Mouse (Mus musculus): Measurements from ENCODE around the gene Dlst. TPM values are rescaled to one million over a fixed set of nuclear protein-coding genes. Genes with fewer than 3 reads are reported as not detected.

Dlst gene
- polyA plus RNA-seq, 1 experiment from 2014 or later = 123 TPM

GRCm38 (mm10) chr12:85101521-85102106 lies 9.0 kb upstream of the Dlst start:
- no peak for DNase-seq (ENCODE audit: low spot score)
- Histone ChIP-seq H3K4me1 (peaks cover 12% of the 10 kb centered on the region), H3K4me3 (no peak overlapping the region), H3K27ac (no peak overlapping the region), H3K36me3 (no peaks in the 10 kb centered on the region), H3K27me3 (ENCODE audit: low read depth, poor library complexity, severe bottlenecking) (no peaks in the 10 kb centered on the region), H3K9me3 (replicated peaks) (no peaks in the 10 kb centered on the region)
- 84% methylated on average over 5 of the region's 5 CpGs for WGBS

GRCm38 (mm10) chr12:85103096-85103495 lies 7.5 kb upstream of the Dlst start:
- WGBS = 79% methylated on average over 8 of the region's 8 CpGs
- Histone ChIP-seq H3K36me3 (no peaks in the 10 kb centered on the region), H3K27me3 (ENCODE audit: low read depth, poor library complexity, severe bottlenecking) (no peaks in the 10 kb centered on the region), H3K4me1 (peaks cover 13% of the 10 kb centered on the region), H3K9me3 (replicated peaks) (no peaks in the 10 kb centered on the region), H3K27ac (no peak overlapping the region), H3K4me3 (no peak overlapping the region)
- no peak for DNase-seq (ENCODE audit: low spot score)

GRCm38 (mm10) chr12:85104789-85105188 lies 5.8 kb upstream of the Dlst start:
- DNase-seq (ENCODE audit: low spot score) = no peak
- Histone ChIP-seq H3K27ac (no peak overlapping the region), H3K36me3 (no peaks in the 10 kb centered on the region), H3K4me3 (no peak overlapping the region), H3K4me1 (peaks cover 20% of the 10 kb centered on the region), H3K9me3 (replicated peaks) (no peaks in the 10 kb centered on the region), H3K27me3 (ENCODE audit: low read depth, poor library complexity, severe bottlenecking) (0 out of 2 replicates have a peak, but pooled peaks cover 8% of the 10 kb centered on the region)
- 90% methylated on average over 8 of the region's 8 CpGs for WGBS

GRCm38 (mm10) chr12:85106292-85106691 lies 4.3 kb upstream of the Dlst start:
- Histone ChIP-seq H3K27ac (no peak overlapping the region), H3K9me3 (replicated peaks) (no peaks in the 10 kb centered on the region), H3K4me1 (peaks cover 23% of the 10 kb centered on the region), H3K27me3 (ENCODE audit: low read depth, poor library complexity, severe bottlenecking) (0 out of 2 replicates have a peak, but pooled peaks cover 8% of the 10 kb centered on the region), H3K4me3 (peak overlapping the region; percentile 37), H3K36me3 (no peaks in the 10 kb centered on the region)
- 0% methylated on average over 8 of the region's 8 CpGs for WGBS
- peak; percentile 46 for DNase-seq (ENCODE audit: low spot score)

- no peak overlapping the region for H3K4me3 ChIP-seq
- WGBS = 67% methylated on average over 3 of the region's 3 CpGs
- no peaks in the 10 kb centered on the region for H3K9me3 ChIP-seq (replicated peaks)
- H3K4me1 ChIP-seq = peaks cover 35% of the 10 kb centered on the region
- no peak for DNase-seq (ENCODE audit: low spot score)
- peaks cover 10% of the 10 kb centered on the region for H3K36me3 ChIP-seq
- H3K27me3 ChIP-seq (ENCODE audit: low read depth, poor library complexity, severe bottlenecking) = 0 out of 2 replicates have a peak, but pooled peaks cover 8% of the 10 kb centered on the region
- H3K27ac ChIP-seq = no peak overlapping the region
Observed at GRCm38 (mm10) chr12:85108643-85109042, 2.0 kb upstream of the Dlst start.

- H3K4me3 ChIP-seq = peak overlapping the region; percentile 94
- 0 out of 2 replicates have a peak, but pooled peaks cover 8% of the 10 kb centered on the region for H3K27me3 ChIP-seq (ENCODE audit: low read depth, poor library complexity, severe bottlenecking)
- no peak for DNase-seq (ENCODE audit: low spot score)
- no peak overlapping the region for H3K27ac ChIP-seq
- WGBS = 43% methylated on average over 4 of the region's 4 CpGs
- peaks cover 35% of the 10 kb centered on the region for H3K4me1 ChIP-seq
- peaks cover 13% of the 10 kb centered on the region for H3K36me3 ChIP-seq
- H3K9me3 ChIP-seq (replicated peaks) = no peaks in the 10 kb centered on the region
Observed at GRCm38 (mm10) chr12:85109426-85109825, 1.2 kb upstream of the Dlst start.

- Histone ChIP-seq H3K9me3 (replicated peaks) (no peaks in the 10 kb centered on the region), H3K27me3 (ENCODE audit: low read depth, poor library complexity, severe bottlenecking) (0 out of 2 replicates have a peak, but pooled peaks cover 8% of the 10 kb centered on the region), H3K27ac (peak overlapping the region; percentile 95), H3K4me3 (peak overlapping the region; percentile 94), H3K4me1 (peaks cover 35% of the 10 kb centered on the region), H3K36me3 (peaks cover 20% of the 10 kb centered on the region)
- DNase-seq (ENCODE audit: low spot score) = no peak
- 17% methylated on average over 18 of the region's 18 CpGs for WGBS
Observed at GRCm38 (mm10) chr12:85110011-85110697, 479 bp upstream of the Dlst start.

GRCm38 (mm10) chr12:85112550-85113251 lies 2.1 kb downstream of the Dlst start:
- Histone ChIP-seq H3K9me3 (replicated peaks) (no peaks in the 10 kb centered on the region), H3K4me3 (0 out of 2 replicates have a peak overlapping the region, but pooled peaks have one; percentile 94), H3K27ac (no peak overlapping the region), H3K27me3 (ENCODE audit: low read depth, poor library complexity, severe bottlenecking) (0 out of 2 replicates have a peak, but pooled peaks cover 8% of the 10 kb centered on the region), H3K36me3 (peaks cover 38% of the 10 kb centered on the region), H3K4me1 (peaks cover 25% of the 10 kb centered on the region)
- no peak for DNase-seq (ENCODE audit: low spot score)
- 91% methylated on average over 7 of the region's 7 CpGs for WGBS

GRCm38 (mm10) chr12:85113337-85113736 lies 2.7 kb downstream of the Dlst start:
- no peak overlapping the region for H3K27ac ChIP-seq

GRCm38 (mm10) chr12:85113917-85114316 lies 3.3 kb downstream of the Dlst start:
- peaks cover 25% of the 10 kb centered on the region for H3K4me1 ChIP-seq
- DNase-seq (ENCODE audit: low spot score) = no peak
- no peaks in the 10 kb centered on the region for H3K9me3 ChIP-seq (replicated peaks)
- H3K27ac ChIP-seq = no peak overlapping the region
- peaks cover 51% of the 10 kb centered on the region for H3K36me3 ChIP-seq
- 100% methylated on average over 3 of the region's 3 CpGs for WGBS
- no peak overlapping the region for H3K4me3 ChIP-seq
- H3K27me3 ChIP-seq (ENCODE audit: low read depth, poor library complexity, severe bottlenecking) = 0 out of 2 replicates have a peak, but pooled peaks cover 6% of the 10 kb centered on the region

More at GRCm38 (mm10) chr12:85113337-85113736, 2.7 kb downstream of the Dlst start:
- Histone ChIP-seq H3K4me3 (no peak overlapping the region), H3K27me3 (ENCODE audit: low read depth, poor library complexity, severe bottlenecking) (0 out of 2 replicates have a peak, but pooled peaks cover 8% of the 10 kb centered on the region), H3K36me3 (peaks cover 45% of the 10 kb centered on the region), H3K4me1 (peaks cover 25% of the 10 kb centered on the region), H3K9me3 (replicated peaks) (no peaks in the 10 kb centered on the region)
- DNase-seq (ENCODE audit: low spot score) = no peak
- 95% methylated on average over 3 of the region's 3 CpGs for WGBS

- H3K9me3 ChIP-seq (replicated peaks) = no peaks in the 10 kb centered on the region
- WGBS = 81% methylated on average over 7 of the region's 7 CpGs
Observed at GRCm38 (mm10) chr12:85115678-85116077, 5.0 kb downstream of the Dlst start.

GRCm38 (mm10) chr12:85121806-85122459 lies 11.3 kb downstream of the Dlst start:
- H3K4me1 ChIP-seq = no peaks in the 10 kb centered on the region
- no peaks in the 10 kb centered on the region for H3K9me3 ChIP-seq (replicated peaks)
- no peak overlapping the region for H3K27ac ChIP-seq
- H3K4me3 ChIP-seq = no peak overlapping the region
- WGBS = 94% methylated on average over 9 of the region's 9 CpGs
- H3K27me3 ChIP-seq (ENCODE audit: low read depth, poor library complexity, severe bottlenecking) = no peaks in the 10 kb centered on the region
- DNase-seq (ENCODE audit: low spot score) = no peak
- peaks cover 99% of the 10 kb centered on the region for H3K36me3 ChIP-seq

More at GRCm38 (mm10) chr12:85115678-85116077, 5.0 kb downstream of the Dlst start:
- Histone ChIP-seq H3K4me1 (peaks cover 15% of the 10 kb centered on the region), H3K36me3 (peaks cover 68% of the 10 kb centered on the region), H3K4me3 (no peak overlapping the region), H3K27ac (no peak overlapping the region), H3K27me3 (ENCODE audit: low read depth, poor library complexity, severe bottlenecking) (no peaks in the 10 kb centered on the region)
- no peak for DNase-seq (ENCODE audit: low spot score)

Data from limb, embryonic 10.5 days (tissue).